Mouse (Mus musculus): ENCODE measurements around the gene AU021092. TPM values are rescaled to one million over a fixed set of nuclear protein-coding genes. Genes with fewer than 3 reads are reported as not detected.
"Not testable (repeated sequence)": the region's sequence is repeated elsewhere in the genome, so short reads cannot be mapped to it uniquely, and the experiment has no call there.

AU021092 gene
- polyA plus RNA-seq, 1 experiment from 2014 or later, result 0.21 TPM

DNA sequence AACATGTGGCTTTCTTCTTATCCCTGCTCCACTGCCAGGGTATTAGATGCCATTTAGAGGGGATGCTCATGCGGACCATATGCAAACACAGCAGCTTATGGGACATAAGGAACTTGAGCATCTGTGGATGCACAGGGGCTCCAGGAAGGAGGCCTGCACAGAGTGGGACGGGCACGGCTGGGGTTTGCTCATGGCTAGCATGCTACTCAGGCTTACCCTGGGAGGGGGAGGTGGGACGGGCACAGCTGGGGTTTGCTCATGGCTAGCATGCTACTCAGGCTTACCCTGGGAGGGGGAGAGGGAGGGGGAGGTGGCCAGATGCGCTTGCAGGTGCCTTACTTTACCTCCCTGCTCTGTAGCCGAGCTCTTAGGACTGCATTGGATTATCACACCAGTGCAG lies 20.8 kb upstream of the AU021092 start:
- DNase-seq (ENCODE audit: low read depth, low spot score), result no peak
- in situ Hi-C loops (cut with MboI; ENCODE audit: low pct_unique_long_range_greater_than_20kb), result no loop called here
- TF ChIP-seq CTCF (IDR thresholded peaks at IDR 0.05), result no peak
- CTCF ChIA-PET, result interaction anchor here (1.0 to 4.3 kb wide), 6 partner anchors 8 to 37 kb away, joined by 3 to 52 read pairs (median 6); partner anchors contain the start of gene Eef2kmt
- POLR2A ChIA-PET, result no interaction called here
- no peak for ATAC-seq
- no peaks in the 10 kb centered on the region for H3K27me3 ChIP-seq

DNA sequence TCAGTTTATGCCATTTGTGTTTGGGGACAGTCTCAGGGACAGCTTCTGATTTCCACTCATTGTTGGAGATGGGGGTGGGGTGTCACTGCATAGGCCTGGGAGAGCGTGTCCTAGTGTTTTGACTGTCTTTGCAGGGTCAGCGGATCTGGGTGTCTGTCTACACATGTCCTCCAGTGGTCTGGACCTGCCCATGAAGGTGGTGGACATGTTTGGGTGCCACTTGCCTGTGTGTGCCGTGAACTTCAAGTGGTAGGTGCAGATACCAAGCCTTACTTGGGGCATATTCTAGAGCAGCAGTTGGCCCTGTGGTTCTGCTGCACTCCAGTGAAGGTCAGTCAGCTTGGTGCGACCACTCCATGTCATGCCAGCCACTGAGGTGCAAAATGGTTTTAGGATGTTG lies 20.3 kb upstream of the AU021092 start:
- DNase-seq (ENCODE audit: low read depth, low spot score) (no peak), ATAC-seq (no peak)
- ChIA-PET POLR2A (no interaction called here), CTCF (interaction anchor here (1.0 to 4.3 kb wide), 2 partner anchors 12 to 36 kb away, joined by 3 to 52 read pairs; partner anchors contain the start of gene Eef2kmt)
- no peak for TF ChIP-seq CTCF (IDR thresholded peaks at IDR 0.05)
- in situ Hi-C loops (cut with MboI; ENCODE audit: low pct_unique_long_range_greater_than_20kb), result no loop called here
- no peaks in the 10 kb centered on the region for H3K27me3 ChIP-seq

DNA sequence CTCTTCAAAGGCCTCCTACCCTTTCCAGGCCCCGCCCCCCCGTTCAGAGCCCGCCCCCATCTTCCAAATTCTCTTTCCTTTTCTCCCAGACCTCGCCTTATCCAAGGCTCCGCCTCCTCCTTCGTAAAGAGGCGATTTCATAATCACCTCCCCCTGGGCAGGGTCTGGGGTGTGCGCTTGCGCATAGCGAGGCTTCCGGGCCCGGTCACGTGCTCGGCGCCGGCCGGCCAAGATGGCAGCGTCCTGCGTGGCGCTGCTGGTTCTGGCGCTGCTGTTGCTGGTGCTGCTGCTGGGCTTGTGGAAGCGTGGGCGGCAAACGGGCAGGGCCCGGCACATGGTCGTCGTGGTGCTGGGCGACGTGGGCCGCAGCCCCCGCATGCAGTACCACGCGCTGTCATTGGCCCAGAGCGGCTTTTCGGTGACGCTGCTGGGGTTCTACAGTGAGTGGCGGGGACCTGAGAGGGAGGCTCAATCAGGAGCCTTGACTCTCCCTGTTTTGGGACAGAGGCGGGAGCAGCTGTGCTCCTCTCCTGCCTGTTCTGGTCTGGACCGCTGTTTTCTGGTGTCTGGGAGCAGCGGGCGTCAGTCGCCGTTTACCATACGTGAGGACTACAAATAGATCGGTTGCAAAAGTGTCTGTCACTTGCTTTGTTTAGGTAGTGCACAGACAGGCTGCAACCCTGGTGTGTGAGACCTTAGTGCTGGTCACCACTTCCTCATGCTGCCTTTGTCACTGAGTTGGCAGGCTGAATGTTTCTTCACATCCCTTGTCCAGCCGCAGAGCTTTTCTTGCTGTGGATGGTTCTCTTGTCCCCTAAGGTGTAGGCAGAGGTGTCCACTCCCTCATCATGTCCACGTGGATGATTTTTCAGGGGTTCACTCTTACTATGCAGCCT lies 11.6 kb upstream of the AU021092 start, which contains the start of gene Alg1:
Gene Alg1 (plus strand): TSS at position 204 of the 896 bp plus-strand sequence.
- POLR2A ChIA-PET, result interaction anchor here (1.0 kb wide), 1 partner anchor 10 kb away, joined by 3 read pairs; no protein-coding TSS in a partner anchor

DNA sequence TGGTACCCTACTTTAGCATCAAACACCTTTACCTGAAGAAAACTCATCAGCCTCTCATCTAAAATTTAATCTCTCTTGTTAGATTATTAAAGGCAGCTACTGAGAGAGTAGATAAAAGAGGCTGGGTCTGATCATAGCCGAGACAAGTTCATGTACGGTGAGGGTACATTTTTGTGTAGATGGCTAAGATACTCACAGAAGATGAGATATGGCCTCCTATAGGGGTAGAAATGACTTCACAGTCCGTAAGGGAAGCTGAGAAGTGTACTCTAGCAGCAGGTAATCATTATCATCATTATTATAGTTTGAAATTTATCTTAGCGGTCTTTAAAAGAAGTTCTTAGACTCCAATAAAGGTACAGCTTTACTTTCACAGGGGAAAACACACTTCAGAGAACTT lies 10.9 kb upstream of the AU021092 start:
- ChIA-PET CTCF (interaction anchor here (0.8 to 1.5 kb wide), 3 partner anchors 13 to 30 kb away, joined by 3 to 4 read pairs (median 3); no protein-coding TSS in a partner anchor), POLR2A (no interaction called here)
- ATAC-seq (no peak), DNase-seq (ENCODE audit: low read depth, low spot score) (no peak)
- in situ Hi-C loops (cut with MboI; ENCODE audit: low pct_unique_long_range_greater_than_20kb), result no loop called here
- TF ChIP-seq CTCF (IDR thresholded peaks at IDR 0.05), result no peak
- peaks cover 10% of the 10 kb centered on the region for H3K27me3 ChIP-seq

More for the DNA sequence above, 11.6 kb upstream of the AU021092 start, which contains the start of gene Alg1:
- in situ Hi-C loops (cut with MboI; ENCODE audit: low pct_unique_long_range_greater_than_20kb), result no loop called here
- ATAC-seq, result peak; percentile 87
- DNase-seq (ENCODE audit: low read depth, low spot score), result peak; percentile 69
- CTCF ChIA-PET, result interaction anchor here (0.8 to 2.6 kb wide), 4 partner anchors 10 to 31 kb away, joined by 3 to 10 read pairs (median 4); no protein-coding TSS in a partner anchor
- peaks cover 10% of the 10 kb centered on the region for H3K27me3 ChIP-seq
- no peak for TF ChIP-seq CTCF (IDR thresholded peaks at IDR 0.05)

DNA sequence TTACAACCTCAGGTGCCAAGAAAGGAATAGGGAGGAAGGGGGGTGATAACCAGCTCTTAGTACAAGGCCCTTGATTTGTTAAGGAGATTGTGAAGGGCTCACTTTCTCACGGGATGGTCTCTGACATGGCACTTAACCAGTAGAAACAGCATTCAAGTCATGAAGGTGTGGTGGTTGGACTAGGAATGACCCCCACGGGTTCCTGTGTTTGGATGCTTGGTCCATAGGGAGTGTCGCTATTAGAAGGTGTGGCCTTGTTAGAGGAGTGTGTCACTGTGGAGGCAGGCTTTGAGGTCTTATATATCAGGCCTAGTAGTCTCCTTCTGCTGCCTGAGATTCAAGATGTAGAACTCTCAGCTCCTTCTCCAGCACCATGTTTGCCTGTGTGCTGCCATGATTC lies 6.0 kb upstream of the AU021092 start:
- ATAC-seq; in situ Hi-C loops (cut with MboI; ENCODE audit: low pct_unique_long_range_greater_than_20kb); H3K27me3 ChIP-seq; DNase-seq (ENCODE audit: low read depth, low spot score); POLR2A ChIA-PET: not testable (repeated sequence)
- CTCF ChIA-PET, result interaction anchor here (0.8 kb wide), 1 partner anchor 17 kb away, joined by 3 read pairs; no protein-coding TSS in a partner anchor

DNA sequence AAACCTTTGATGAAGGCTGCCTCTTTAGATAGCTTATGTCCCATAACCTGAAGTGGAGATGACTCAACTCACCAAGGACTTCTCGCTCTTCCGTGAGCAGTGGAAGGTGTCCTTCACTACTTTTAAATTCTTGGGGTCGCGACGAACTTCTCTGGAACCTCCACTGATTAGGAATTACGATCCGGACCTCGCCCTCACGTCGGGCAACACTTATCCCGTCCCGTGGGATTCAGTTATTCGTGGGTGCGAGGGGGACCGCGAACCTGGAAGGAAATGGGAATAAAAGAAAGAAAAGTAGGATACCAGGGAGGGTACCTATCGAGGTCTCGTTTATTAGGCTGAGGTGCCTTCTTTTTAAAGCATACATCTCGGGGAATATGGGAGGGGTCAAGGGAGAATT lies 5.4 kb upstream of the AU021092 start:
- CTCF ChIA-PET, result not testable (repeated sequence)

DNA sequence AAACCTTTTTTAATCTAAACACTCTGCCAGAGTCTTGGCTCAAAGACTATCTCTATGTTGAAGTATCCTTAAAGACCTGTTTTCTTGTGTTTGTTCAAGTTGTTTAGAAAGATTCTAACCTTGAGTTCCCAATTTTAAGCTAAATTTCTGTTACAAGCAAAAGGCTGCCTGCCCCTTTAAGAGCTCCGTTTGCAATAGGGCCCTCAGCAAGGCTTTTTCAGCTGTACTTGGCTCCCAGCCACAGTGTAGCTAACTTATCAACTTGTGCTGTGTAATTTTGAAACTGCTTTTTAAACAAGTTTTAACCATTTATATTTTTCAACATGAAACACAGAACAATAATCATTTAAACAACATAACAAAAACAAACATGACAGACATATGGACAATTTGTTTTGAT lies 4.4 kb upstream of the AU021092 start:
- ATAC-seq; POLR2A ChIA-PET; H3K27me3 ChIP-seq; in situ Hi-C loops (cut with MboI; ENCODE audit: low pct_unique_long_range_greater_than_20kb); CTCF ChIA-PET; DNase-seq (ENCODE audit: low read depth, low spot score): not testable (repeated sequence)

More for the DNA sequence above, 5.4 kb upstream of the AU021092 start:
- POLR2A ChIA-PET; ATAC-seq; H3K27me3 ChIP-seq; in situ Hi-C loops (cut with MboI; ENCODE audit: low pct_unique_long_range_greater_than_20kb); DNase-seq (ENCODE audit: low read depth, low spot score): not testable (repeated sequence)

DNA sequence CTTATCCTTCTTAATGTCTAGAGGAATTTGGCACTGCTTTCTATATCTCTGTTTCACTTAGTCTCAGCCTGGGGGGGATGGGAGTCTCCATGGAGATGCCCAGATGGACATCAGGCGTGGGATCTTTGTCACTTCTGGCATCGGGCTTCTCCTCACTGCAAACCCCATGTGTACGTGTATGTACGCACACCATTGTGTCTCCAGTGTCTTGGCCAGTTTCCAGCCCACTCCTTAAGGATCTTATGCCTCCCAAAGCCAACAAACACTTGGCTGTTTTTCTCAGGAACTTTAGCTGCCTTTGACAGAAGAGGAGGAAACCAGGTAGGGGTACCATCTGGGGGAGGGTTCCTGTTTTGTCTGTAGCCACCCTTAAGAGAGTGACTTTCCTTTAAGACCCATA lies 696 bp downstream of the AU021092 start:
- in situ Hi-C loops (cut with MboI; ENCODE audit: low pct_unique_long_range_greater_than_20kb), result no loop called here
- no peak for DNase-seq (ENCODE audit: low read depth, low spot score)
- no peak for ATAC-seq
- no peaks in the 10 kb centered on the region for H3K27me3 ChIP-seq
- ChIA-PET POLR2A (no interaction called here), CTCF (interaction anchor here (1.2 kb wide), 1 partner anchor 9 kb away, joined by 4 read pairs; no protein-coding TSS in a partner anchor)
- no peak for TF ChIP-seq CTCF (IDR thresholded peaks at IDR 0.05)

DNA sequence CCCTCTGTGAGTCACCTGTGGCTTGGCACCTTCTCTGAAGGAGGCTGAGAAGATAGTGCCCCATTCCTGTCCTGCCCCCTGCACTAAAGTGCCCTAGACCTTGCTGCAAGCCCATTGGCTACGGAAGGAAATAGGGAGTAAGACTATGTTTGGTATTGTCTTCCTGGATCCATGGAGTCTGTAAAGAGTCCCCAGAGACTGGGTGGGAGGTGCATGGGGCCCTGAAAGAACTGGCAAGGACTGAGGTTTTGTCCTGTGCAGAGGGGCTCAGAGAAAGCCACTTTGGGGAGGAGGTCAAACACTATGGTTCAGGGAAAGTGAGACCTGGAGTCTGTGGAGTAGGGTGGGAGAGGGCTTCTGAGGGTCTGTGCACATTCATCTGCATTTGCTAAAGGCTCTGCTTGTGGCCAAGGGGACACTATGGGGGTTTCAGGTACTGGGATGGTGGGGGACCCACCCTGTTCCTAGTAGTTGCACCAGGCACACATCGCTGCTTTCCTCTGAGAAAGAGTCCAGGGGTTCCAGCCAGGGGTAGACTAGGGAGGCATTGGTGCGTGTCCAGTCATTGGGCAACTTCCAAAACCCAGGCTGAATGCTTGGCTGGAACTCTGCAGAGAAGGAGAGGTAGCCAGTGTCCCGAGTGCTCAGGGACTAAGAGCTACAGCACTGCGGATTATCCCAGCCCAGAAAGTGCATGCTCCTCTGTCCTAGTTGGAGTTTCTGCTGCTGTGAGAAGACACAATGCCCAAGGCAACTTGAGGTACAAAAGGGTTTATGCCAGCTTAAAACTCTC lies 4.6 kb downstream of the AU021092 start:
- ATAC-seq (peak; percentile 57), DNase-seq (ENCODE audit: low read depth, low spot score) (no peak)
- CTCF ChIA-PET, result interaction anchor here (1.9 kb wide), 1 partner anchor 14 kb away, joined by 6 read pairs; the partner anchor contains the start of gene Nagpa
- no peaks in the 10 kb centered on the region for H3K27me3 ChIP-seq
- in situ Hi-C loops (cut with MboI; ENCODE audit: low pct_unique_long_range_greater_than_20kb), result no loop called here
- no peak for TF ChIP-seq CTCF (IDR thresholded peaks at IDR 0.05)
- POLR2A ChIA-PET, result no interaction called here

DNA sequence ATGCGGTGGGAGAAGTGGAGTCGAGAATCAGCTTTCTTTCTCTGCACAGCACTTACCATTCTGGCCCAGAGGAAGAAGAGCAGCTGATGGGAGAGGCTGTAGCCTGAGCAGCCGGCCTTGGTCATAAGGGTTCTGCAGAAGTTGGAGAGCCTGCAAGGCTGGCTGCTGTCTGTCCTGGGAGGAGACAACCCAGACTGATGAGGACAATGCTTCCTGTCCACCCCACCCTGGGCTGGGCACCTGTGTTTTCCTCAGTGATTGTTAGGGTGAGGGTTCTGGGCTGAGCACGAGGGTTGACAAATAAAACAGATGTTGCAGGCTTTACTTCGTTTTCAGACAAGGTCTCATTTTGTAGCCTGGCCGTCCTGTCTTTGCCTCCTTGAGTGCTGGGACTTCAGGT lies 5.4 kb downstream of the AU021092 start:
- DNase-seq (ENCODE audit: low read depth, low spot score), result no peak
- no peak for ATAC-seq
- no peak for TF ChIP-seq CTCF (IDR thresholded peaks at IDR 0.05)
- in situ Hi-C loops (cut with MboI; ENCODE audit: low pct_unique_long_range_greater_than_20kb), result no loop called here
- POLR2A ChIA-PET, result no interaction called here
- H3K27me3 ChIP-seq, result no peaks in the 10 kb centered on the region
- CTCF ChIA-PET, result interaction anchor here (0.9 to 2.2 kb wide), 3 partner anchors 11 to 27 kb away, joined by 3 to 8 read pairs (median 6); partner anchors contain the start of gene Nagpa

Measured in Patski (cell line).